Mouse (Mus musculus) forebrain, embryonic 11.5 days (tissue): ENCODE data around the gene Armc2. TPM values are rescaled to one million over a fixed set of nuclear protein-coding genes. Genes with fewer than 3 reads are reported as not detected.

ENCODE experiments used
- ATAC-seq: fragments of 200-750 bp; cut with Nextera tagmentation; replicated peaks from 2 replicates; pipeline ENCODE4 v1.8.0; 2017; ENCODE audit warnings: moderate TSS enrichment; ENCODE audit not compliant: low FRiP score
- DNase-seq: peaks from one replicate; pipeline ENCODE4 v3.0.0-alpha.2; 2017; ENCODE audit warnings: low spot score
- H3K27ac ChIP-seq: fragments of 300-500 bp; sonication (generic); 2 replicates; pipeline ENCODE4 v1.5.1; 2014; ENCODE audit warnings: low read depth, low read length
- H3K27me3 ChIP-seq: fragments of 300-500 bp; sonication (generic); 2 replicates; pipeline ENCODE4 v1.6.1; 2014; ENCODE audit warnings: mild to moderate bottlenecking, low read length, mixed read lengths; ENCODE audit not compliant: control insufficient read depth, insufficient read depth
- H3K36me3 ChIP-seq: fragments of 300-500 bp; sonication (generic); 2 replicates; pipeline ENCODE4 v1.6.1; 2014; ENCODE audit warnings: mild to moderate bottlenecking, low read length, moderate library complexity, mixed read lengths; ENCODE audit not compliant: control insufficient read depth, insufficient read depth
- H3K4me1 ChIP-seq: fragments of 300-500 bp; sonication (generic); replicated peaks from 2 replicates; pipeline ENCODE4 v1.6.1; 2014; ENCODE audit warnings: low read length, mixed read lengths; ENCODE audit not compliant: control insufficient read depth, insufficient read depth
- H3K4me2 ChIP-seq: fragments of 300-500 bp; sonication (generic); 2 replicates; pipeline ENCODE4 v1.6.1; 2014; ENCODE audit warnings: low read depth, mild to moderate bottlenecking, low read length, moderate library complexity, mixed read lengths; ENCODE audit not compliant: severe bottlenecking
- H3K4me3 ChIP-seq: fragments of 300-500 bp; sonication (generic); 2 replicates; pipeline ENCODE4 v1.5.1; 2014; ENCODE audit warnings: low read depth, low read length
- H3K9ac ChIP-seq: fragments of 300-500 bp; sonication (generic); 2 replicates; pipeline ENCODE4 v1.6.1; 2014; ENCODE audit warnings: low read length
- H3K9me3 ChIP-seq: fragments of 300-500 bp; sonication (generic); 2 replicates; pipeline ENCODE4 v1.6.1; 2016; ENCODE audit warnings: low read length, mixed read lengths; ENCODE audit not compliant: control insufficient read depth
- WGBS: fragments of 180-500 bp; shearing (Covaris S2); extraction: QIAGEN DNeasy Blood & Tissue Kit; methylation state at CpG from one replicate; pipeline ENCODE4 v1.1.7; 2014; 5-methylcytosine and 5-hydroxymethylcytosine counted together
- polyA plus RNA-seq: library from polyadenylated mRNA; unstranded; fragments of >200 nt; fragmentation: Nextera tagmentation; extraction: Ambion mirVana; gene quantifications from 2 replicates; pipeline ENCODE4 v1.2.1, GENCODE M21; 2014

The Armc2 gene
- polyA plus RNA-seq, 1 experiment from 2014 or later = 4.5 TPM

DNA sequence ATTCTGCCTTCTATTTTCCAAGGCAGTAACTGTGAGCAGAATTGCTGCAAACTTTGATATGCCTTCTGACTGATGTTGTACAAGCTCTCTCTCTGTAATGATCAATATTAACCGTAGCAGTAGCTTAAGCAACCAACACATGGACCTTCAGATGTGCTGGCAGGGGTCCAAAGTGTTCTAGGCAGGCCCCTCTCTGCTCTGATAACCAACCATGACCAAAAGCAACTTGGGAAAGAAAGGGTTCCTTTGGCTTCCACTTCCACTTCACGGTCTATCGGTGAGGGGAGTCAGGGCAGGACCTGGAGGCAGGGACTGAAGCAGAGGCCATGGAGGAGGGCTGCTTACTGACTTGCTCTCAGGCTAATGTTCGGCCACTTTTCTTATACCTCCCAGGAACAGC lies 87.3 kb downstream of the Armc2 start:
- Histone ChIP-seq H3K36me3 (no peaks in the 10 kb centered on the region), H3K9me3 (no peaks in the 10 kb centered on the region), H3K27ac (no peak overlapping the region), H3K9ac (no peak overlapping the region), H3K4me1 (peaks cover 7% of the 10 kb centered on the region; the same call in 1 of the 2 replicates), H3K27me3 (no peaks in the 10 kb centered on the region), H3K4me2 (no peak overlapping the region), H3K4me3 (no peak overlapping the region)
- DNase-seq = no peak
- no peak for ATAC-seq
- 79% methylated on average over 4 of the region's 4 CpGs for whole genome bisulfite sequencing

- Histone ChIP-seq H3K9ac (no peak overlapping the region), H3K27ac (no peak overlapping the region), H3K4me2 (no peak overlapping the region), H3K4me1 (no peaks in the 10 kb centered on the region), H3K9me3 (no peaks in the 10 kb centered on the region), H3K36me3 (no peaks in the 10 kb centered on the region), H3K4me3 (no peak overlapping the region), H3K27me3 (no peaks in the 10 kb centered on the region)
- ATAC-seq (no peak), DNase-seq (no peak)
- 79% methylated on average over 14 of the region's 14 CpGs for WGBS
Measured at GRCm38 (mm10) chr10:41926726-41927125, 91.5 kb downstream of the Armc2 start.

DNA sequence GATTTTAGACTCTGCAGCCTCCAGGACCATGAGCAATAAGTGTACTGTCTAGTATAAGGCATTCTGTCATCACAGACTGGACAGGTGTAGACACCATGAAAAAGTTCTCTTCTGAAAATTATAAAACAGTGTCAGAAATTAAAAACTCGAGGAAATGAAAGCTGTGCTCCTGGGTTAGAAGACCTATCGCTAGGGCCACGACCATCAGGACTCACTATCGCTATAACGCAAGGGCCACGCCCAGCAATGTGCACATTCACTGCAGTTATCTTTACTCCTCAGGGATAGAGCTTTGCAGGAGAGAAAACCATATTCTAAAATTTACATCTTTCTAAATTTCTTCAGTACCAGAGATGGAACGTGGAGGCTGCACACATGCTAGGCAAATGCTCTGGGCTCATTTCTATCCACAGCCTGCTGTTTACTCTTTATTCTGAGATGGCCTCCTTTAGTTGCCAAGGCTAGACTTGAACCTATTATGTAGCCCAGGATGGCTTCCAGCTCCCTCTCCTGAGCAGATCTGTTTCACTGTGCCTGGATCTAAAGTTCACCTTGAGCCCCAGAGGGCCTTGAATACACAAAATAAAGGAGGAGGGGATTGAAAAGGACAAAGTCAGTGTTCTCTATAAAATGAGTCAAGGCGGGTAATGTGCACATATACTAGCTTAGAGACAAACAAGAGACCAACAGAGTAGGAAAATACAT lies 105.8 kb downstream of the Armc2 start:
- H3K9me3 ChIP-seq = no peaks in the 10 kb centered on the region
- H3K4me3 ChIP-seq = no peak overlapping the region
- no peak overlapping the region for H3K4me2 ChIP-seq
- ATAC-seq = no peak
- H3K4me1 ChIP-seq = peaks cover 4% of the 10 kb centered on the region; the same call in 1 of the 2 replicates
- no peak overlapping the region for H3K9ac ChIP-seq
- H3K36me3 ChIP-seq = no peaks in the 10 kb centered on the region
- H3K27me3 ChIP-seq = no peaks in the 10 kb centered on the region
- DNase-seq = no peak
- WGBS = 92% methylated on average over 8 of the region's 8 CpGs
- no peak overlapping the region for H3K27ac ChIP-seq

DNA sequence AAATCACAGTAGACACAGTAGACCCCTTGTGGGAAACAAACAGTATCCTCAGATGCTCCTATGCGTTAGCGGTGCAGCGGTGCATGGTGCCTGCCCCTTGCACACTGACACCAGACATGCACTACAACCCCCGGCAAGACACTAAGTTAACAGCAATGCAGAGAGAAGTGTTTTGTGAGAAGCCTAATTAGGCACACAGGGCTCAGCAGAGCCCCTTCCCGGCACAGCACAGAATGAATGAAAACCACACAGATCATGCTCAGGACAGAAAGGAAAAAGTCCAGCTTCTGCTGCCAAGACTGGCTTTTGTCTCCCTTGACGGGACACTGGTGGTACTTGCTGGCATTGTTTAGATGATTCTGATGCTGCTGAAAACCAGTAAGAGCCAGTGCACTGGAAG lies 109.3 kb downstream of the Armc2 start:
- 0 out of 2 replicates have a peak, but pooled peaks have one; percentile 30 for ATAC-seq
- H3K27ac ChIP-seq = peak overlapping the region; percentile 50; the same call in 1 of the 2 replicates
- peak; percentile 55 for DNase-seq
- peaks cover 4% of the 10 kb centered on the region; the same call in 1 of the 2 replicates for H3K4me1 ChIP-seq
- 48% methylated on average over 6 of the region's 6 CpGs for WGBS
- no peak overlapping the region for H3K9ac ChIP-seq
- H3K36me3 ChIP-seq = no peaks in the 10 kb centered on the region
- no peak overlapping the region for H3K4me2 ChIP-seq
- no peaks in the 10 kb centered on the region for H3K9me3 ChIP-seq
- H3K27me3 ChIP-seq = no peaks in the 10 kb centered on the region
- no peak overlapping the region for H3K4me3 ChIP-seq

DNA sequence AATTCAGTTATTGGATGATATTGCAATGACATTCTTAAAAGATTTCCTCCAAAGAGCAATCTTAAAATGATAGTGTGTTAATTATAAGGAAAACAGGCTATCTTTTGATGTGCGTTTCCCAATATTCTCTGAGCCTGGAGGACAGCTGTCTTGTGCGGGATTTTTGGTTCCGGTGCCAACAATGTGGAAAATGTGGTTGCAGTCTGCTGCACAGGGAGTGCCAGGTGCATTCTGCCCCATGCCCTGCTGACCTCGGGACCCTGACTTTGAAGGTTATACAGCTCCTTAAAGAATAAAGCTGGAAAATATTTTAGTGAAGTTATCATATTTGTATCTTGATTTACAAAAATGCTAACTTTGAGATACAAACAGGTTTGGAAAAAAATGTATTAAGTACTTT lies 110.3 kb downstream of the Armc2 start:
- Histone ChIP-seq H3K4me3 (no peak overlapping the region), H3K9ac (no peak overlapping the region), H3K4me1 (peaks cover 4% of the 10 kb centered on the region; the same call in 1 of the 2 replicates), H3K27me3 (no peaks in the 10 kb centered on the region), H3K4me2 (no peak overlapping the region), H3K36me3 (no peaks in the 10 kb centered on the region), H3K27ac (no peak overlapping the region), H3K9me3 (no peaks in the 10 kb centered on the region)
- DNase-seq (peak; percentile 21), ATAC-seq (no peak)
- WGBS = 87% methylated on average over 4 of the region's 4 CpGs

DNA sequence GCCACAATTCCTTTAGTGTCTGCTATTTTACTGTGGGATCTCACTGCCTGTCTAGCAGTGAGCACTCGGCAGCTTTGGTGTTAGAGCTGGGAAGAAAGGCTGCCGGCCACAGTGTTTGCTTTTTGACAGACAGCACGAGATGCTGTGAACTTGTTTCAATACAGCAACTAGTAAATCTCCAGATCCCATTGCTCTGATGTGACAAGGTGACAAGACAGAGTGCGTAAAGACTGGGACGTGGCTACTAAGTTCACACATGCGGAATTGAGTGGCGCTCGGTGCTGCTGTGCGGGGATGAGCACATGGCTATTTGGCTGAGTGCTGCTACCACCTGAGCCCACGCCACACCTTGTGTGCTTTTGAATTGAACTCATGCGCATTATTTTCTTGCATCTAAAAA lies 110.8 kb downstream of the Armc2 start:
- WGBS = 88% methylated on average over 11 of the region's 11 CpGs
- Histone ChIP-seq H3K4me3 (no peak overlapping the region), H3K27ac (no peak overlapping the region), H3K9ac (no peak overlapping the region), H3K9me3 (no peaks in the 10 kb centered on the region), H3K27me3 (no peaks in the 10 kb centered on the region), H3K4me1 (peaks cover 4% of the 10 kb centered on the region; the same call in 1 of the 2 replicates), H3K4me2 (no peak overlapping the region), H3K36me3 (no peaks in the 10 kb centered on the region)
- DNase-seq (peak; percentile 26), ATAC-seq (no peak)

DNA sequence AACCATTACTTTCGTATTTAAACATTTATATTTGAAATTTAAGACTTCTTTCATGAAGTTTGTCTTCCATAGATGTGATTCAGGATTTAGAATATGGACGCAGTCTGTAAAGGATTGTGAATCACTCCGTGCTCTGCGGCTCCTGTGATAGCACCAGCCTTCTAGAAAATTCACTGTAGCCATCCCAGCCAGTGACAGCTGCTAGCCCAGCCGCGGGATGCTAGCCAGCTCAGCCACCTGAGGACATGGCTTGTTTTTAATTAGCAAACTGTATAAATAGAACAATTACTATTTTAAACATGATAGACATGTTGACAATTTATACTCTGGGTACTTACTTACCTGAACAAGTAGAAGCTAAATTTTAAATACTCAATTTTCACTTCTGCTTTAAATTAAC lies 116.4 kb downstream of the Armc2 start:
- Histone ChIP-seq H3K4me3 (no peak overlapping the region), H3K27ac (no peak overlapping the region), H3K4me1 (no peaks in the 10 kb centered on the region), H3K9me3 (no peaks in the 10 kb centered on the region), H3K27me3 (no peaks in the 10 kb centered on the region), H3K36me3 (no peaks in the 10 kb centered on the region), H3K4me2 (no peak overlapping the region), H3K9ac (no peak overlapping the region)
- peak; percentile 33 for DNase-seq
- no peak for ATAC-seq
- 94% methylated on average over 6 of the region's 6 CpGs for WGBS

- Histone ChIP-seq H3K9ac (no peak overlapping the region), H3K9me3 (no peaks in the 10 kb centered on the region), H3K4me3 (no peak overlapping the region), H3K27ac (no peak overlapping the region), H3K36me3 (no peaks in the 10 kb centered on the region), H3K27me3 (no peaks in the 10 kb centered on the region), H3K4me2 (no peak overlapping the region), H3K4me1 (no peaks in the 10 kb centered on the region)
- peak; percentile 32 for DNase-seq
- 95% methylated on average over 8 of the region's 8 CpGs for WGBS
- ATAC-seq = no peak
Measured at GRCm38 (mm10) chr10:41901456-41901855, 116.8 kb downstream of the Armc2 start.

- ATAC-seq = no peak
- H3K27ac ChIP-seq = no peak overlapping the region
- WGBS = 93% methylated on average over 2 of the region's 2 CpGs
Measured at GRCm38 (mm10) chr10:41896865-41897264, 121.4 kb downstream of the Armc2 start.

More at GRCm38 (mm10) chr10:41896865-41897264, 121.4 kb downstream of the Armc2 start:
- Histone ChIP-seq H3K4me1 (no peaks in the 10 kb centered on the region), H3K4me2 (no peak overlapping the region), H3K4me3 (no peak overlapping the region), H3K36me3 (no peaks in the 10 kb centered on the region), H3K9ac (no peak overlapping the region), H3K9me3 (no peaks in the 10 kb centered on the region), H3K27me3 (no peaks in the 10 kb centered on the region)
- DNase-seq = no peak
